ENCODE assay signal across 8 mouse cellular contexts in genomic region chr2:153345071-153345453, GRCm38 (mm10). TPM values are rescaled to one million over a fixed set of nuclear protein-coding genes. Genes with fewer than 3 reads are reported as not detected.
DNase-seq lines count a peak whose midpoint lies in the region; ATAC-seq and TF ChIP-seq lines count a peak whose summit lies in the region.

No protein-coding gene starts in this region.

- no peak for TF ChIP-seq CTCF in E14TG2a.4 (conservative IDR thresholded peaks at IDR 0.05; ENCODE audit: low read length)
- no peak for TF ChIP-seq CTCF in embryonic fibroblast, embryonic 13.5 days (IDR thresholded peaks at IDR 0.05; ENCODE audit: borderline replicate concordance, insufficient read depth, low read length)

- H3K27me3 ChIP-seq in kidney, embryonic 15.5 days, result no peaks in the 10 kb centered on the region
- H3K27me3 ChIP-seq in E14TG2a.4 (ENCODE audit: insufficient read depth, low read length), result no peaks in the 10 kb centered on the region
- H3K27me3 ChIP-seq in limb, embryonic 14.5 days (ENCODE audit: control insufficient read depth, insufficient read depth, low read length), result no peaks in the 10 kb centered on the region
- H3K27me3 ChIP-seq in stomach, embryonic 16.5 days (ENCODE audit: control insufficient read depth, insufficient read depth, low read length), result no peaks in the 10 kb centered on the region

- peak overlapping the region; percentile 65 for H3K4me2 ChIP-seq in kidney, embryonic 15.5 days
- H3K4me2 ChIP-seq in limb, embryonic 14.5 days (replicated peaks; ENCODE audit: low read depth, low read length, severe bottlenecking), result peak overlapping the region; percentile 61
- H3K4me2 ChIP-seq in stomach, embryonic 16.5 days (ENCODE audit: low read depth, low read length), result peak overlapping the region; percentile 77

- TF ChIP-seq POLR2A in embryonic fibroblast, embryonic 13.5 days (IDR thresholded peaks at IDR 0.05; ENCODE audit: low read depth, low read length), result peak; percentile 57; the same call in 1 of the 2 replicates
- no peak for TF ChIP-seq POLR2A in limb, embryonic 14.5 days (IDR thresholded peaks at IDR 0.05; ENCODE audit: borderline replicate concordance, extremely low read depth, insufficient read depth, insufficient read length)

- 6% methylated on average over 11 of the region's 11 CpGs for WGBS in kidney, embryonic 15.5 days
- WGBS in limb, embryonic 14.5 days, result 8% methylated on average over 11 of the region's 11 CpGs
- 1% methylated on average over 11 of the region's 11 CpGs for WGBS in stomach, embryonic 16.5 days

- peak overlapping the region; percentile 99 for H3K27ac ChIP-seq in kidney, embryonic 15.5 days
- peak overlapping the region; percentile 79 for H3K27ac ChIP-seq in embryonic fibroblast, embryonic 13.5 days (ENCODE audit: insufficient read depth, low read length)
- H3K27ac ChIP-seq in limb, embryonic 14.5 days (replicated peaks; ENCODE audit: low read depth, low read length), result 0 out of 2 replicates have a peak overlapping the region, but pooled peaks have one; percentile 1
- H3K27ac ChIP-seq in stomach, embryonic 16.5 days (ENCODE audit: low read length), result peak overlapping the region; percentile 82

- DNase-seq in kidney, postnatal 4 days, result no peak
- no peak for DNase-seq in limb, embryonic 14.5 days (ENCODE audit: low spot score)
- DNase-seq in embryo, embryonic 11 days, result no peak
- no peak for DNase-seq in adrenal gland, adult (ENCODE audit: inconsistent age in 2 of 2, low spot score in 1 of 2)

- ATAC-seq in kidney, embryonic 15.5 days (replicated peaks; ENCODE audit: low FRiP score), result no peak
- ATAC-seq in limb, embryonic 14.5 days (ENCODE audit: low FRiP score, low read depth), result no peak
- ATAC-seq in stomach, embryonic 16.5 days (ENCODE audit: insufficient read depth, low FRiP score), result no peak

- peaks cover 13% of the 10 kb centered on the region for H3K36me3 ChIP-seq in kidney, embryonic 15.5 days
- peaks cover 31% of the 10 kb centered on the region for H3K36me3 ChIP-seq in E14TG2a.4 (ENCODE audit: insufficient read depth, low read length)
- peaks cover 7% of the 10 kb centered on the region for H3K36me3 ChIP-seq in limb, embryonic 14.5 days (ENCODE audit: control insufficient read depth, insufficient read depth, low read length)
- no peaks in the 10 kb centered on the region for H3K36me3 ChIP-seq in stomach, embryonic 16.5 days (ENCODE audit: control insufficient read depth, insufficient read depth, low read length)

- peaks cover 26% of the 10 kb centered on the region for H3K4me1 ChIP-seq in kidney, embryonic 15.5 days
- H3K4me1 ChIP-seq in E14TG2a.4 (replicated peaks; ENCODE audit: low read depth, low read length), result peaks cover 52% of the 10 kb centered on the region
- H3K4me1 ChIP-seq in embryonic fibroblast, embryonic 13.5 days (ENCODE audit: control insufficient read depth, insufficient read depth, low read length), result peaks cover 9% of the 10 kb centered on the region
- H3K4me1 ChIP-seq in limb, embryonic 14.5 days (ENCODE audit: control insufficient read depth, insufficient read depth, low read length), result peaks cover 21% of the 10 kb centered on the region
- peaks cover 18% of the 10 kb centered on the region for H3K4me1 ChIP-seq in stomach, embryonic 16.5 days (ENCODE audit: control insufficient read depth, insufficient read depth, low read length)

- peak overlapping the region; percentile 73 for H3K4me3 ChIP-seq in kidney, embryonic 15.5 days (replicated peaks)
- peak overlapping the region; percentile 80 for H3K4me3 ChIP-seq in E14TG2a.4 (replicated peaks; ENCODE audit: low read length)
- peak overlapping the region; percentile 82 for H3K4me3 ChIP-seq in embryonic fibroblast, embryonic 13.5 days (ENCODE audit: insufficient read depth, low read length)
- peak overlapping the region; percentile 63 for H3K4me3 ChIP-seq in limb, embryonic 14.5 days (replicated peaks; ENCODE audit: low read length)
- peak overlapping the region; percentile 90 for H3K4me3 ChIP-seq in stomach, embryonic 16.5 days (replicated peaks; ENCODE audit: low read length)

- H3K9ac ChIP-seq in kidney, embryonic 15.5 days, result peak overlapping the region; percentile 61
- peak overlapping the region; percentile 60 for H3K9ac ChIP-seq in limb, embryonic 14.5 days (ENCODE audit: low read depth, low read length, severe bottlenecking)
- peak overlapping the region; percentile 86 for H3K9ac ChIP-seq in stomach, embryonic 16.5 days (ENCODE audit: low read length)

- H3K9me3 ChIP-seq in kidney, embryonic 15.5 days (replicated peaks), result no peaks in the 10 kb centered on the region
- no peaks in the 10 kb centered on the region for H3K9me3 ChIP-seq in E14TG2a.4 (ENCODE audit: low read length)
- no peaks in the 10 kb centered on the region for H3K9me3 ChIP-seq in limb, embryonic 14.5 days (ENCODE audit: control insufficient read depth, low read length)
- no peaks in the 10 kb centered on the region for H3K9me3 ChIP-seq in stomach, embryonic 16.5 days (replicated peaks; ENCODE audit: control insufficient read depth, low read length)

RNA-seq across cellular contexts. Expression of gene Asxl1, which starts 0.6 kb away (rescaled TPM):
- 11.2 and 12.2 TPM in 2 replicates for polyA plus RNA-seq in kidney, embryonic 15.5 days (2015; fragmentation: Nextera tagmentation; extraction: Ambion mirVana)
- 32.0 and 33.9 TPM in 2 replicates for polyA plus RNA-seq in embryonic fibroblast, embryonic 13.5 days (2011; ENCODE audit: insufficient read length, low read depth, missing spikeins)
- 28.5 and 29.7 TPM in 2 replicates for polyA plus RNA-seq in limb, embryonic 14.5 days (2012; rRNA removed)
- 19.4 and 20.6 TPM in 2 replicates for polyA plus RNA-seq in limb, embryonic 14.5 days (2014; fragmentation: Nextera tagmentation; extraction: Ambion mirVana)
- 6.4 and 7.2 TPM in 2 replicates for polyA plus RNA-seq in stomach, embryonic 16.5 days (2015; fragmentation: Nextera tagmentation; extraction: Ambion mirVana)

RNA-seq across cellular contexts. Expression of gene Kif3b, which starts 53.8 kb away (rescaled TPM):
- polyA plus RNA-seq in kidney, embryonic 15.5 days (2015; fragmentation: Nextera tagmentation; extraction: Ambion mirVana), result 8.1 and 9.0 TPM in 2 replicates
- 20.3 and 21.9 TPM in 2 replicates for polyA plus RNA-seq in embryonic fibroblast, embryonic 13.5 days (2011; ENCODE audit: insufficient read length, low read depth, missing spikeins)
- 10.6 and 11.5 TPM in 2 replicates for polyA plus RNA-seq in limb, embryonic 14.5 days (2012; rRNA removed)
- 4.7 and 6.2 TPM in 2 replicates for polyA plus RNA-seq in limb, embryonic 14.5 days (2014; fragmentation: Nextera tagmentation; extraction: Ambion mirVana)
- 6.7 TPM in 2 replicates for polyA plus RNA-seq in stomach, embryonic 16.5 days (2015; fragmentation: Nextera tagmentation; extraction: Ambion mirVana)

Comparison
In these comparisons a context has a peak if more than half of its experiments do, and no peak if none do; other contexts are left out.
1. H3K27ac ChIP-seq: peak in every context shown above with its lines; median percentile 99 in kidney, embryonic 15.5 days; 82 in stomach, embryonic 16.5 days; 79 in embryonic fibroblast, embryonic 13.5 days; 1 in limb, embryonic 14.5 days.